Mouse (Mus musculus): ENCODE data around the gene Fkbp14. TPM values are rescaled to one million over a fixed set of nuclear protein-coding genes. Genes with fewer than 3 reads are reported as not detected.

Gene Fkbp14
- polyA plus RNA-seq, 1 experiment from 2014 or later: 4.3 TPM

DNA sequence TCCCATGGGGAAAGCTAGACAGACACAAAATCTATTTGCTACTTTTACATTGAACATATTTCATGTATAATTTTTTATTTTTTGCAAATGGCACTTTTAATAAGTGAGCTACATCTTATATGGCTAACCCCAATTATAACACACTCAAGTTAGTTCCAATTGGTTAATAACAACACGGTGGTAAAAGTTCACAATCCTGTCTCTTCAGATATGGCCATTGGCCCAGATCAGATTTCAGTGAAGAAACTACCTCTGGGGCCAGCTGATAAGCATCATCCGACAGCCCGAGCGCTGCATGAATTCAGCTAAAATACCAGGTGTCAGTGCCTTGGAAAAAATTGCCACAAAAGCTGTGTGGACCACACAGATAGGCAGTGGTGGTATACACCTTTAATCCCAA, 9.4 kb downstream of the Fkbp14 start:
- 24% methylated on average over 4 of the region's 4 CpGs for WGBS (ENCODE audit: insufficient replicate concordance)
- H3K4me3 ChIP-seq (replicated peaks): no peak overlapping the region
- no peaks in the 10 kb centered on the region for H3K36me3 ChIP-seq
- ATAC-seq (ENCODE audit: low read depth) (no peak), DNase-seq (no peak)
- peaks cover 10% of the 10 kb centered on the region for H3K4me1 ChIP-seq (replicated peaks)
- no peak overlapping the region for H3K4me2 ChIP-seq
- H3K27ac ChIP-seq: no peak overlapping the region
- H3K9ac ChIP-seq: no peak overlapping the region
- H3K9me3 ChIP-seq (replicated peaks): no peaks in the 10 kb centered on the region
- no peaks in the 10 kb centered on the region for H3K27me3 ChIP-seq

DNA sequence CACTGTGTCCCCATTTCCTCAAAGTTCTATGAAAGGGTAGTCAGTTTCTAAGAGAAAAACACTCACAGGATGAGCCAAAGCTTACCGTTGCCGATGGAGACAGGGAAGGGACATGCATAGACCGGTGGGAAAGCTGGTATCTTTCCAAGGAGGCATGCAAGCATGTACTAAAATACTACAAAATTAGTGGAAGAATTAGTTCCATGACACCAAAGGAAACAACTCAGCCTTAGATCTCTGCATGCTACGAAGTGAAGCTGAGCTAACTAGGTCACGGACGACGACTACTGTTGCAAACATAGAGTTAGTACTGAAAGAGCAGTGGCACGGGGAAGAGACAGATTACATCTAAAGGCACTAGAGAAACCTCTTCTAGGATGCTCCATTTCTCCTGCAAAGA, 10.2 kb downstream of the Fkbp14 start:
- Histone ChIP-seq H3K27me3 (no peaks in the 10 kb centered on the region), H3K27ac (no peak overlapping the region), H3K4me1 (replicated peaks) (peaks cover 6% of the 10 kb centered on the region), H3K4me3 (replicated peaks) (no peak overlapping the region), H3K9ac (no peak overlapping the region), H3K9me3 (replicated peaks) (no peaks in the 10 kb centered on the region), H3K36me3 (no peaks in the 10 kb centered on the region), H3K4me2 (no peak overlapping the region)
- 77% methylated on average over 8 of the region's 8 CpGs for WGBS (ENCODE audit: insufficient replicate concordance)
- ATAC-seq (ENCODE audit: low read depth) (no peak), DNase-seq (no peak)

DNA sequence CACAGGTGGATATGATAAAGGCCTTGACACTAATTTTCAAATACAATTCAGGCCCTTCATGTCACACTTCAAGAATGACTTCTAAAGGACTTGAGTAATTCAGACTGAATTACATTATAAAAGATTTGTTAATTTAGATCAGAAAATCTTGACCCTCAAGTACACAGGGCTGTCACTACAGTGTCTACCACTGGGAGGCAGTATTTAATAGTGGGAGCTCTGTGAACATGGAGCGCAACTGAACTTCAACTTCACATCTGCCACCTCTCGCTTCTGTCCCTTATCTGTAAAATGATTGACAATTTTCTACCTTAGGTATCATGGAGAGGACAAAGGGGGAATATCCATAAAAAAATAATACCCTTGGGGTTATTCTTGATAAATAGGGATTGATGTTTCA, 10.9 kb downstream of the Fkbp14 start:
- Histone ChIP-seq H3K4me1 (replicated peaks) (no peaks in the 10 kb centered on the region), H3K4me2 (no peak overlapping the region), H3K9me3 (replicated peaks) (no peaks in the 10 kb centered on the region), H3K27ac (no peak overlapping the region), H3K36me3 (no peaks in the 10 kb centered on the region), H3K27me3 (no peaks in the 10 kb centered on the region), H3K9ac (no peak overlapping the region), H3K4me3 (replicated peaks) (no peak overlapping the region)
- DNase-seq (no peak), ATAC-seq (ENCODE audit: low read depth) (no peak)
- 17% methylated on average over 2 of the region's 2 CpGs for WGBS (ENCODE audit: insufficient replicate concordance)

DNA sequence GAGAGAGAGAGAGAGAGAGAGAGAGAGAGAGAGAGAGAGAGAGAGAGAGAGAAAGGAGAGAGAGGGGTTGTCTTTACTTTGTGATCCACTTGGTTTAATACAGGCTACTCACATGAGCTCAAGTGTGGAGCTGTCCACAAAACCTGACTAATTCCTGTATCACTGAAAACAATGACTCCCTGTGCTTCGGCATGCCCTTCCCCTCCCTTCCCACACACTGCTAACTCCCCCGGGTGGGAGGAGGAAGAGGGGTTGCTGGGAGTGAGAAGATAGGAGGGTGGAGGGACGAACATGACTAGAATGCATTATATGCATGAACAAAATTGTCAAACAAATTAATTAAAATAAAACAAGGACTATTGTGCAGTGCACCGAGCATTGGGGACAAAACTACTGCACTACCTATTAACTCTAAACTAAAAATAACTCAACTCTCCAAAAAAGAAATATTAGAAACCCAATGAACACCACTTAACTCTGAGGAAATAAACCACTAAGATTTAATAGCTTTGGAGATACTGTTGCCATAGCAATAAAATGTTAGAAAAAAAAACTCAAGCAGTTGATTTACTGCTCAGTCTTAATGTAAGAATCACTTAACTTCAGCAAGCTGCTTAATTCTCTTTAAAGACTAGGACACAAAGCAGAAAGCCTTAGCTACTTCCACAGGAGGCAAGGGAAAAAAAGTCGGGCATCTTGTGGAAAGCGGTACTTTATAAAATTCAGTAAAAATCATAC, 23.7 kb downstream of the Fkbp14 start:
- 38% methylated on average over 6 of the region's 6 CpGs for WGBS (ENCODE audit: insufficient replicate concordance)

DNA sequence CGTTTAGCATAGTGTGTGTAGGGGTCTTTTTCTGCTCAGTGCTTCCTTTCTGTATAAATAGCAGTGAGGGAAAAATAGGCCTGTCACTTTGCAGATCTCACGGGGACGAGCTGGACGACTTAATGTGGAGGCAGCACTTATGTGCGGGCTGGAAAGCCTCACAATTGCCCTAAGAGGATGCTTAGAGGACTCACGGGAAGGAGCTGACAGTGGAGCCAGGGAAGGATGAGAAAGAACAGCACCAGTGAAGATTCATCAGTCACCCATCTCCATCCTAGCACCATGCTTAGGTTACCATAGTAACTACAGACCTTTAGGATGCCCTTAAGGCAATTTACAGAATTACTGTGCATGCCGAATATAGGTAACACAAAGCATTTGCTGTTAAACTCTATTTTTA, 27.3 kb downstream of the Fkbp14 start:
- WGBS (ENCODE audit: insufficient replicate concordance): 58% methylated on average over 7 of the region's 7 CpGs
- H3K4me2 ChIP-seq: no peak overlapping the region
- DNase-seq (no peak), ATAC-seq (ENCODE audit: low read depth) (no peak)
- H3K4me1 ChIP-seq (replicated peaks): peaks cover 13% of the 10 kb centered on the region
- no peaks in the 10 kb centered on the region for H3K36me3 ChIP-seq
- peaks cover 35% of the 10 kb centered on the region for H3K27me3 ChIP-seq
- H3K4me3 ChIP-seq (replicated peaks): no peak overlapping the region
- H3K9ac ChIP-seq: no peak overlapping the region
- no peaks in the 10 kb centered on the region for H3K9me3 ChIP-seq (replicated peaks)
- no peak overlapping the region for H3K27ac ChIP-seq

More for the DNA sequence above, 23.7 kb downstream of the Fkbp14 start:
- Histone ChIP-seq H3K4me3 (replicated peaks) (no peak overlapping the region), H3K9me3 (replicated peaks) (no peaks in the 10 kb centered on the region), H3K9ac (no peak overlapping the region), H3K4me1 (replicated peaks) (no peaks in the 10 kb centered on the region), H3K27ac (no peak overlapping the region), H3K4me2 (no peak overlapping the region), H3K36me3 (no peaks in the 10 kb centered on the region), H3K27me3 (no peaks in the 10 kb centered on the region)
- no peak for DNase-seq
- no peak for ATAC-seq (ENCODE audit: low read depth)

DNA sequence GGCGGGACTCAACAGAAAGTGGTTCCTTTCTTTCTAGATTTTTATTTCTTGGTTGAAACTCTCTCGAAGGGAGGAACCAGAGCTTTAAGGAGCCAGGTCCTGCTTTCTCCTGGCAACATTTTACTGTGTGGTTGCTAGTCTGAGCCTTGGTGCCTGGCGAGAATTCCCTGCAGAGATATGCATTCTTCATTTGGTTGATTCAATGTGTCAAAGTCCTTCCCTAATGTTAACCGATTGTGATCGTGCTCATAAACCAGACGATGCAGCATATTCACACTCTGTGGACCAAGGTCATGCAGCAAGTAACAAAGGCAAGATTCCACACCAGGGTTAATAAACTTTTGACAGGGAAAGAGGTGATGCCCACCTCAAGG, 30.6 kb downstream of the Fkbp14 start:
- Histone ChIP-seq H3K4me3 (replicated peaks) (peak overlapping the region; percentile 50), H3K36me3 (no peaks in the 10 kb centered on the region), H3K4me1 (replicated peaks) (peaks cover 13% of the 10 kb centered on the region), H3K27ac (no peak overlapping the region), H3K27me3 (peaks cover 49% of the 10 kb centered on the region), H3K4me2 (peak overlapping the region; percentile 69), H3K9ac (no peak overlapping the region; the same call in 1 of the 2 replicates), H3K9me3 (replicated peaks) (no peaks in the 10 kb centered on the region)
- DNase-seq: no peak
- 19% methylated on average over 6 of the region's 6 CpGs for WGBS (ENCODE audit: insufficient replicate concordance)
- ATAC-seq (ENCODE audit: low read depth): no peak

DNA sequence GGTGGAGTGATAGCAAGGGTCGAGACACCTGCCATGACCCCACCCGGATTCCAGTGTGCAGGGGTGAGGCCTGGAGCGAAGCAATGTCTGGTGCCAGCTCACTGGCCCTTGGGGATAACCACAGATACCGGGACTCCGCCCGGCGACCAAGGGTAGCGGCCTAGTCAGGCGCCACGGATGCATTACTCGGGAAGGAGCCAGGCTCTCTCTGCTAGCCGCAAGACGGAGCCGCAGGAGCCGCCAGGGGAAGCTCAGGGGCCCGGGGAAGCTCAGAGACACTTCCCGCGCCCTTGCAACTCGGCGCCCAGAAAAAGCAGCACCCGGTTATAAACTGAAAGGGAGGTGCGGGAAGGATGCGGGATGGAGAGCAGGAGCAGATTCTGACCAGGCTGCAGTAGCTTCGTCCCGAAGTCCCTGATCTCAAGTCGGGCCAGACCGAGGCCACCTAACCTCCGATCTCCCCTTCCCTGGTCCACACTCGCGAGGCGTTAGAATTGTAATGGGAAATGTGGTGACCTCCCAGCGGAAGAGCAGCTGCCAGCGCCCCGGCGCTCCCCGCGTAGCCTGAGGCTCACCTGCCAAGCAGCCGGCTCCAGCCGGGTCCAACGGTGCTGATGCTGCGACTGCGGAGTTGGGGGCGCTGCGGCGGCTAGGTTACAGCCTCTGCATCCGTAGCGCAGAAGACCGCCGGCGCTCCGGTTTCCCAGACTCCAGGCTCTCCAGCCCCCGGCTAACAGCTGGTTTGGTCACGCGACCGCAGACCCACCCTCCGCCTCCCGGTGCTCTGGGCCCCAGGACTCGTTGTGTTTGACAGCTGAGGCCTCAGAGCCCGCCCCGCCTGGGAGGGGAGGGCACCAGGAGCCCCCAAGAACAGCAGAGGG, 31.2 kb downstream of the Fkbp14 start, which contains the start of gene Scrn1:
TSS of gene Scrn1 (minus strand) at position 825 of the 881 bp plus-strand sequence.
- H3K4me2 ChIP-seq: peak within 1 kb of the TSS; percentile 69
- H3K36me3 ChIP-seq: no peaks in the 10 kb centered on the region
- no peak within 1 kb of the TSS for H3K27ac ChIP-seq
- 1% methylated on average over 60 of the region's 60 CpGs for WGBS (ENCODE audit: insufficient replicate concordance)
- H3K4me1 ChIP-seq (replicated peaks): peaks cover 13% of the 10 kb centered on the region
- DNase-seq (peak; percentile 2), ATAC-seq (ENCODE audit: low read depth) (no peak)
- H3K4me3 ChIP-seq (replicated peaks): peak within 1 kb of the TSS; percentile 50
- no peaks in the 10 kb centered on the region for H3K9me3 ChIP-seq (replicated peaks)
- H3K9ac ChIP-seq: no peak within 1 kb of the TSS; the same call in 1 of the 2 replicates
- H3K27me3 ChIP-seq: peaks cover 49% of the 10 kb centered on the region

DNA sequence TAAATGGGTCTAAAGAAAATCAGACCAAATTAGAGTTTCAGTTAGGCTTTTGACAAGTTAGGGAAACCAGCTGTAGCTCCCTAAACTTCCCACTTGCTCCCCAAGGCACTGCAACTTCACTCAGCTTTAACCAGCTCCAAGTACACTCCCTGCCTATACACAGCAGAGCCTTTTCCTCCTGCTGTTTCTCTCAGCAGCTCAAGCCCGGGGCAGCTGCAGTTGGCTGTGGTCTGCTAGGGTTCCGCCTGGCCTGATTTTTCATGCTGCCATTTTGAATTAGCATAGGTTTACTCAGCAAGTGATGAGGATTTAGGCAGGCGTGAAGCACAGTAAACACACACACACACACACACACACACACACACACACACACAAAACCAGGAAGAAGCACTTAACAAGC, 32.1 kb downstream of the Fkbp14 start:
- ATAC-seq (ENCODE audit: low read depth) (no peak), DNase-seq (no peak)
- no peaks in the 10 kb centered on the region for H3K36me3 ChIP-seq
- H3K27me3 ChIP-seq: peaks cover 49% of the 10 kb centered on the region
- peaks cover 13% of the 10 kb centered on the region for H3K4me1 ChIP-seq (replicated peaks)
- no peak overlapping the region for H3K9ac ChIP-seq
- 46% methylated on average over 3 of the region's 3 CpGs for WGBS (ENCODE audit: insufficient replicate concordance)
- no peak overlapping the region for H3K4me2 ChIP-seq
- no peak overlapping the region for H3K4me3 ChIP-seq (replicated peaks)
- H3K27ac ChIP-seq: no peak overlapping the region
- no peaks in the 10 kb centered on the region for H3K9me3 ChIP-seq (replicated peaks)

DNA sequence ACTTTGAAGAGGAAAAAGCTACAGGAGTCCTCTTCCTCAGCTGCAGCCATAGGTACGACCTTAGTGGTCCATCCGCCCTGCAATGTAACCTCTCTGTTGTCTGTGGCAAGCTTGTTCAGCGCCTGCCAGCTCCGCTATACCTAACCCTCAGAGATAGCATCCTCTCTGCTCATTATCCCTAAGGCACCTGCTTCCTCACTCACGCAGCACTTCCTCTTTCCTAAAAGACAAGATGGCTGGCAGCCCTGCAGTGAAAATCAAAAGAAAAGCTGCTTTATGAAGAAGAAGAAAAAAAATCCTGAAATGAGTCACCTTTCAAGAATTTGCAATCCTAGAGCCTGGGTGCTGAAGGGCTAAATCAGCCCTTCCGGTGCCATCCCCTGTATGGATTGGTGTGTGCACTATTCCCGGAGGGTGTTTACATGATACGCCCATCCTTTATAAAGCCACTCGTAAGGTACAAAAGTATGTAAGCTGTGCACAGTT, 32.6 kb downstream of the Fkbp14 start:
- DNase-seq (no peak), ATAC-seq (ENCODE audit: low read depth) (no peak)
- 48% methylated on average over 9 of the region's 9 CpGs for WGBS (ENCODE audit: insufficient replicate concordance)
- H3K4me2 ChIP-seq: no peak overlapping the region
- H3K9me3 ChIP-seq (replicated peaks): no peaks in the 10 kb centered on the region
- H3K27me3 ChIP-seq: peaks cover 49% of the 10 kb centered on the region
- H3K9ac ChIP-seq: no peak overlapping the region
- H3K36me3 ChIP-seq: no peaks in the 10 kb centered on the region
- peaks cover 13% of the 10 kb centered on the region for H3K4me1 ChIP-seq (replicated peaks)
- H3K4me3 ChIP-seq (replicated peaks): no peak overlapping the region
- H3K27ac ChIP-seq: no peak overlapping the region

DNA sequence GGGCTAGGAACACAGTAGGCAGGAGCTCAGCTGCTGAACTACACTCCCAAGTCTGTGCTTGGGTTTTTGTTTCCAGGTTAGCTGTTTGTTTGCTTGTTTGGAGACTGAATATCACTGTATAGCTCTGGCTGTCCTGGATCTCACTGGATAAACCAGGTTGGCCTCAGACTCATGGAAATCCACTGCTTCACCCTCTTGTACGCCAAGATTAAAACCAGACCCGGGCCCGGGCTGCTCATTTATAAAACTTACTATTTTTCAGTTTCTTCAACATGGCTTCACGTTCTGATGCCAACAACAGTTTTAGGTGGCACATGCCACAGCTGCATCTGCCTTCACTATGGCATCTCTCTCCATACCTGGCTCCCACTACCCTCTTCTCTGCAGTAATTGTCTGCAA, 33.5 kb downstream of the Fkbp14 start:
- Histone ChIP-seq H3K27me3 (peaks cover 49% of the 10 kb centered on the region), H3K36me3 (no peaks in the 10 kb centered on the region)

DNA sequence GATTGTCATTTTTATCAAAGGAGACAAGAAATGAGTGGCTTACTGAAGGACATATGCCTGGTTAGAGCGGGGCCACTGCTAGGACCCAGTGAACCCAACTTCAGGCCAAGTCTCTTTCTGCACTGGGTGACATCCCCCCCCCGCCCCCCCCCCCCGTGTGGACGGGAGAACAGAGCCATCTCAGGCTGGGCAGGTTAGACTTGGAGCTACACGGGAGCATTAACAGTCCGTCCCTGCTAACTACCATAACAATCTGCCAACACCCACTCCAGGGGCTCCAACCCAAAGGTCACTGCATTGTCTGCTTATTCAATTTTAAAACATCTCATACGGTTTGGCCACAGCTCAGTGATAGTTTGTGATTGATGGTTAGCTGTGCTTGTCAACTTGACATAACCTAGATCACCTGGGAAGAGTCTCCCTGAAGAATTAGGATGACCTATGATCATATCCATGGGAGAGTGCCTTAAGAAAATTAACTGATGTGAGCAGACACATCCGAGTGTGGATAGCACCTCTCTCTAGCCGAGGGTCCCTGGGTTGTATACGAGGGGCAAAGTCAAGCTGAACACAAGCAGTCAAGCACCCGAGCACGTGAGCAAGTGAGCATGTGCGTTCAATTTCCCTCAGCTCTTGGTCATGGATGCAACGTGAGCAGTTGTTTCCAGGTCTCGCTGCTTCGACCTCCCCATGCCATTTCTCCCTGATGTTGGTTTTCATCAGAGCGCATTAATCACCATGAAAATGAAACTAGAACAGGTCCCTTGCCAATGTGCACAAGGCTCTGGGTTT, 34.9 kb downstream of the Fkbp14 start:
- Histone ChIP-seq H3K36me3 (no peaks in the 10 kb centered on the region), H3K4me1 (replicated peaks) (peaks cover 13% of the 10 kb centered on the region), H3K27me3 (peaks cover 38% of the 10 kb centered on the region), H3K4me3 (replicated peaks) (no peak overlapping the region), H3K9ac (no peak overlapping the region), H3K9me3 (replicated peaks) (no peaks in the 10 kb centered on the region), H3K4me2 (no peak overlapping the region), H3K27ac (no peak overlapping the region)
- 65% methylated on average over 17 of the region's 17 CpGs for WGBS (ENCODE audit: insufficient replicate concordance)
- DNase-seq (no peak), ATAC-seq (ENCODE audit: low read depth) (no peak)

More for the DNA sequence above, 33.5 kb downstream of the Fkbp14 start:
- ATAC-seq (ENCODE audit: low read depth) (no peak), DNase-seq (no peak)
- peaks cover 13% of the 10 kb centered on the region for H3K4me1 ChIP-seq (replicated peaks)
- H3K27ac ChIP-seq: no peak overlapping the region
- H3K9me3 ChIP-seq (replicated peaks): no peaks in the 10 kb centered on the region
- 61% methylated on average over 4 of the region's 4 CpGs for WGBS (ENCODE audit: insufficient replicate concordance)
- no peak overlapping the region for H3K4me2 ChIP-seq
- H3K4me3 ChIP-seq (replicated peaks): no peak overlapping the region
- H3K9ac ChIP-seq: no peak overlapping the region

Measured in liver, embryonic 13.5 days (tissue).